Mouse (Mus musculus) olfactory bulb, adult 2 months (tissue): ENCODE measurements at regions not wholly inside any gene's neighbourhood (a gene's known extent, or its start where the extent isn't known, plus 50 kb on each side); places are given as distances from the start of the nearest gene placed in this dataset.

ENCODE experiments used
- CTCF ChIP-seq: fragments of 200-500 bp; IDR thresholded peaks from 2 replicates; pipeline ENCODE4 v1.5.1; 2012; ENCODE audit warnings: low read depth, mild to moderate bottlenecking, low read length, moderate library complexity; ENCODE audit not compliant: insufficient read depth
- POLR2A ChIP-seq: fragments of 200-500 bp; IDR thresholded peaks from 2 replicates; pipeline ENCODE4 v1.6.1; 2012; ENCODE audit warnings: mild to moderate bottlenecking, low read depth, low read length, moderate library complexity; ENCODE audit not compliant: insufficient read depth

GRCm38 (mm10) chr15:74258610-74259009, 377.5 kb downstream of the Mroh4 start:
- TF ChIP-seq CTCF (no peak), POLR2A (no peak)
